Mouse (Mus musculus) frontal cortex, postnatal 36 days (tissue): ENCODE measurements around the gene Lhpp.

Experiments
- DNase-seq, 2 experiments: peaks; one replicate each; pipeline ENCODE4 v3.0.0; 2022; ENCODE audit warnings: low spot score in 2 of 2

The Lhpp gene

DNA sequence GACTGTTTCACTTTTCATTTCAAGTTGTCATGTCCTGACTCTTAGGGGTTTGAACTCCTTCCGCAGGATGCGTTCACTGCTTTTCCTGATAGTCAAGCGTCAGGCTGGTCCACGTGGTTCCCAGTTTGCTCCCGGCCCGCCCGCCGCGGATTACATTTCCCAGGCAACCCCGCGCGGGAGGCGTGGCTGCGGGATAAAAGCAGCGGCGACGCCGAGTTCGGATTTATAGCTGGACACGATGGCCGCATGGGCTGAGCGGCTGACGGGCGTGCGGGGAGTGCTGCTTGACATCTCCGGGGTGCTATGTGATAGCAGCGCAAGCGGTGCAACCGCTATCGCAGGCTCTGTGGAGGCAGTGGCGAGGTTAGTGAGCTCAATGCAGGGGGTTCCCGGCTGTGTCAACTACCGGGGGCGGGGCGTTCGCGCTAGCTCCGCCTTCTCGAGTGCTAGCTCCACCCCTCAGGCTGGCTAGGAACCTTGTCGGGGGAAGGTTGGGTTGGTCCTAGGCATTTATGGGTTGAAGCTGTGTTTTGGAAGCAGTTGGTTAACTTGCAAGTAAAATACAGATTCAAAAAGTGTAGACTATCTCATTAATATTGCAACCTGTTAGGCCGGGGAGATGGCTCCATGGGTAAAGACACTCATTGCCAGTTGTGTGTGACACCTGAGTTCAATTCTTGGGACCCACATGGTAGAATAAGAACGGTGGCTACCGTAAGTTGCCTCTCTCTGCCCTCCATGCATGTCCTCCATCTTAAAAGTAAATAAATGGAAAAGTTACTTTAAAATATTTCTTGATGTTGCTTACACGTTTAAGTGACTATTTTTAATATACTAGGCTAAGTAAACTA lies at the start of gene Lhpp:
Lhpp (plus strand) TSS at position 171 of the 851 bp plus-strand sequence.
- peak; percentile 70 to 83 for DNase-seq

DNA sequence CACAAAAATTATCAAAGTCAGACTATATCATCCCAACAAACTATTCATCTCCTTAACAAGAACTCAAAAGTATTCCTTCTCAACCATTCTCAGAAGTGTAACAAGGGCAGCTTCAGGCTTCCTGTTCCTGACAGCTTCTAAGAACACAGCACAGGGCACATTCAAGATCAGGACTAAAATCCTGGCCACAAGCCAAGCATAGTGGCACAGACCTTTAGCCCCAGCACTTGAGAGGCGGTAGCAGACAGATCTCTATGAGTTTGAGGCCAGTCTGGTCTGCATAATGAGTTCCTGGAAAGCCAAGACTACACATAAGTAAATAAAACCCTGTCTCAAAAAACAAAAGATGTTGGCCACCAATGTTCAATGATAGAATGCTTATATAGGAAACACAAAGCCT lies 44.6 kb upstream of the Lhpp start:
- DNase-seq, result no peak

DNA sequence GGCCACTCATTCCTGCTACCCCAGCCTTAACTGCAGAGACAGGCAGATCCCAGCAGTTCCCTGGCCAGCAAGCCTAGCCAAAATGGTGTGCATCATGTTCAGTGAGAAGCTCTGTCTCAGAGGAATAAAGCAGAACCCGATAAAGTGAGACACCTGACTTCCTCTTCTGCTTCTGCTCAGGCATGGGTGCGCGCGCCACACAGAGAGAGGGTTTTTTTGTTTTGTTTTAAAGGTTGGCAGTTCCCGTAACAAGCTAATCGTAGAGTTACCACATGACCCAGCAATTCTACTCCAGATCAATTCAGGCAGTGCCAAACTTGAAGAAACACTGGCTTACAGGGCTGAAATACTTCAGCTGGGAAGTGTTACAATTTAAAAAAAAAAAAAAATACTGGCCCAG lies 41.6 kb upstream of the Lhpp start:
- DNase-seq, result peak in 1 of 2 experiments; percentile 19

DNA sequence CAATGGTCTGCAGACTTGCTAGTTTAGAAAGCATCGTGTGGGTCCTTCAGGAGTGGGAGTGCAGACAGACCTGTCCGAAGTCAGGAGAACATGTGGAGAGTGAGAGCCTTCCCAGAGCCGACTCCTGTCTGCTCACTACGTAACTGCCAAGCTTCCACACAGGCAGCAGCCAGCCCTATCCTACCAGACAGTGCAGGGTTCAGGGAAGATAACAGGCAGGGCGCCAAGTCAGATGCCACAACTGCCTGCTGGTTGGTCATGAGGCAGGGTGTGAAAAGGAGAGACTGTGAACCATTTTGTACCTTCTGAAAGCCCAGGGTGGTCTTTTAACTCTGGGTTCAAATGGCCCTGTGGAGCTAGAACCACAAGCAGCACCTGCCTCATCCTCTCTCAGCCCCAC lies 40.4 kb upstream of the Lhpp start:
- no peak for DNase-seq

DNA sequence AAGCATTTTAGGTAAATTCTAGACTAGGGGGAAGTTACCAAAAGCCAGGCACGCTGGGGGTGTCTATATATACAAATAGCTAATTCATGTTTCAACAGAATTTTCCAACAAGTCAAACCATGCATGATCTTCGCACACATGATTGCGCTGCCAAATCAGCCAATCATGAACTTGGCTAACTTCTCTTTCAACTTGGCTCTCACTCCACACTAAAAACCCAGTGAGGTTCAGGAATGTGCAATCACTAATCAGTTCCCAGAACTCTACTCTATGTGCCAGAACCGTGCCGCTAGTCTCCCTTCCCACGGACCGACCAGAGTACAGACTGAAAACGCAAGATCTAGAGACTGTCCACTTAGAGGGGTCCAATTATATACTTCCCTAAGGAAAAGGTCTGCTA lies 39.0 kb upstream of the Lhpp start:
- DNase-seq, result no peak

DNA sequence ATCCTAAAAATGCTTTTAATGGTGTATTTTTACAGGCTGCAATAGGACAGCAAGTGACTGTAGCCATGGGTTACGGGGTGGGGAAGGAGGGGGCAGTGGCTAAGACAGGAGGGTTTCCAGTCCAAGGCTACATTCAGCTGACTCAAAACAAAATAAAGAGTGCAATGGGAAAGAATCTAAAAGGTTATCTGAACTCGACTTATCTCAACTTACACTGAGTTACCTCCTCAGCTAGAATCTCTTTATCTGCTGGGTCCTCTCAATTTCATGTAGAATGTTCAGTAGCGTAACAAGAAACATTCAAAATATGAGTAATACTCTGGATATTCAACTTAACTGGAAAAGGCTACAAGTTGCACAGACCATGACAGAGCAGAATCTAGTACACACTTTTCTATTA lies 37.7 kb upstream of the Lhpp start:
- no peak for DNase-seq

DNA sequence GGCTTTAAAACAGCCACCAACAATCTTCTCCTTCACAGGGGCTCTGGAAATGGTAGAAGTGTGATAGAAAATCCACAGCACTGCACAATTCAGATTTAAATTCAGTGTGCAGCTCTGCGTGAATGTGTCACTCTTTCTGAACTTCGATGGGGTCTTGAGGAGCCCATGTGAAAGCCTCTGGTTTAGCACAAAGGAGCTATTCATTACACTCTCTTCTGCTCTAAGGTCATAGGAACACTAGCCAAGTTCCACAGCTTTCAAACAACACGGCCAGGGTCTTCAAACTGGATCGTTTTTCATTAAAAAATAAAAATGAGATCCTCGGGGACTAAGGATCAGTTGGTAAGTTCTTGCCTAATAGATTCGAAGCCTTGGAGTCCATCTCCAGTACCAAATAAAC lies 37.2 kb upstream of the Lhpp start:
- DNase-seq, result no peak

DNA sequence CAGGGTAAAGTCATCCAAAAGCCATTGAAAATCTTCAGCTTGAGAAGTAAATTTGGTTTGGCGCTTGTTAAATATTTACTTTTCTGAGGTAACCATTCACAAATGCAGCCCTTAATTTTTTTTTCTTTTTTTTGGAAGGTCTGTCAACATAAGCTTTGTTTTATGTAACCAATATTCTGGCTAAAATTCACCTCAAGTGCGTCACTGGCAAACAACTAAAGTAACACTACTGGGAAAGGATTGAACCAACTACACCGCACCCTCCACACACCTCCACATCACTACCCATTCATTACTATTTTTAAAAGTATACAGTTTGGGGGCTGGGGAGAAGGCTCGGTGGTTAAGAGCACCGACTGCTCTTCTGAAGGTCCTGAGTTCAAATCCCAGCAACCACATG lies 35.8 kb upstream of the Lhpp start:
- DNase-seq, result no peak

DNA sequence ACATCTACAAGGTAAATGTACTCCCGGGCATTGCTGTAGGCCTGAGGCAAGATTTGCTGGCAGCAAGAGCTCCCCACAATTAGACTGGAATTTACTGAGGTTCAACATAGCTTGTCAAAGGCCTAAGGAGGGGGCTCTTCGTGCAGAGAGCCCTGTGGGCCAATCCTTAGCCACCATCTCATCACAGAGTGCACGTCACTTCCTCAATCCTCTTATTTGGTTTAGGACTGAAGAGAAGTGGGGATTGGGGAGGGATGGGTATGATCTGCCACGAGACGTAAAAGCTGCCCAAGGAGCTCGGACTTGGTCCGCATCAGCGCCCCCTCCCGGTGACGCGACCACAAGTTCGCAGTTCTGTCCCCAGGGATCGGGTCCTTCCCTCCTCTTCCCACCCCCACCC lies 34.8 kb upstream of the Lhpp start:
- DNase-seq, result peak; percentile 79 to 86

DNA sequence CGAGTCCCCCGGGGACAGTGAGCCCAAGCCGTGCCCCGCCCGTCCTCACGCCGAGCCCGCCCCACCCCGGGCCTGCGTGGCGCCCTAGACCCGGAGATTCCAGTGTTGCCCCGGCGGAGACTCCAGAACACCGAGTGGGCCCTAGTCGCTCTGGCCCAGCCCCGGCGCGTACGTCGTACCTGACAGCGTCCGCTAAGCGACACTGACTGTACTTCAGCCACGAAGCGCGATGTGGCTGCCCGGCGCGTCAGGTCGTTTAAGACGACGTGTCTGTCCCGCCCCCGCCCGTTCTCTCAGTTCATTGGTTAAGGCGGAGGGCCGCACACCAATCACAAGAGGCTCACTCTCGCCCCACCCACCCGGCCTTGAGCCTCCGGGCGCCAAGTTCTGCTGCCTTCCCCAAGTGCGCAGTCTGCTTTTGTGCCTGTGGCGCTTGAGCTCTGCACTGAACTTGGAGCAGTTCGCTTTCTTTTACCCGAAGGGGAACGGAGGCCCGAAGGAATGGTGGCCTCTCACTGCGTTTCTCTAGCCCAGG lies 34.3 kb upstream of the Lhpp start, which contains the start of gene Oat:
Oat (minus strand) TSS at position 283 of the 535 bp plus-strand sequence.
- peak; percentile 90 to 93 for DNase-seq

DNA sequence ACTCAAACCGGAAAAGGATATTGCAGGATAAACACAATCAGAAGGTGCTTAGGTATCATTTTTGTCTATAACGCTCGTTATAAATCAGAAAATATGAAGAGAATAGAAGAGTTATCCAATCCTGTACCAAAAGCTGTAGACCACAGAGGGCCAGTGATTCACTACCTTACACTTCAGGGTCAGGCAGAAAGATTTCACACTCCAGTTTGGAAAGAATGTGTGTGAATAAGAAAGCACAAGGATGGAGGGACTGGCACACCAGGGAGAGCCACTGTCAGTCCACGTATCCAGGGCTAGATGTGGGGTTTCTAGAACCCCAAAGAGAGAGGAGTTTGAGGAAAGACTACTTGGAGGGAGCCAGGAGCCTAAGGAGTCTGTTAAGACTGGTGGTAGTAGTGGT lies 33.5 kb upstream of the Lhpp start:
- DNase-seq, result no peak

DNA sequence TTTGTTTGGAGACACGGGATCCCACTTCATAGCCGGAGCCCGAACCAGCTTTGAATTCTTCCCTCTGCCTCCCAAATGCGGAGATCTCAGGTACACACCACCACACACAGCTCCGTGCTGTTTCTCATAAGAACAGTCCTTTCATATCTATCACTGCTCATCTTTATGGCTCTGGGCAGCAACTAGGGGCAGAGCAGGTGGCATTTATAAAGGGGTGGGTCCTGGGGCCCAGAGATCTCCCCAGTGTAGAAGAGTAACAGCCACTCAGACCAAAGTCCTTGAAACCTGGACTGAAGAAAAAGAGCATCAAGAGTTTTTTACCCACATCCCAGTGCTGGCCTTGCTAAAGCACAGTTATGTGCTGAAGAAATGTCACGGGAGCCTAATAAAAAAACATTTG lies 29.9 kb upstream of the Lhpp start:
- DNase-seq, result no peak

DNA sequence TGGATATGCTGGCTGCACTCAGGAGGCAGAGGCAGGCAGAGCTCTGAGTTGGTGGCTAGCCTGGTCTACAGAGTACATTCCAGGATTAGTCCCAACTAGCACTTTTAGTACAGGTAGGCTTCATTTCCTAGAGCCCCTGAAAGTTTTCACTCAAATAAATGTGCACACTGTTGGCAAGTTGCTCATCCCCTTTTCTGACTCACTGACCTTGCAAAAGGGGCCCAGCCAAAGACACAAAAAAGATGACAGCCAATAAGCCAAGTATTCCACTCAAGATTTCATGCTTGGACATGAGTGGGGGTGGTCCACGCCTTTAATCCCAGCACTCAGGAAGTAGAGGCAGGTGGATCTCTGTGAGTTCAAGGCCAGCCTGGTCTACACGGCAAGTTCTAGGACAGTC lies 29.0 kb upstream of the Lhpp start:
- no peak for DNase-seq

DNA sequence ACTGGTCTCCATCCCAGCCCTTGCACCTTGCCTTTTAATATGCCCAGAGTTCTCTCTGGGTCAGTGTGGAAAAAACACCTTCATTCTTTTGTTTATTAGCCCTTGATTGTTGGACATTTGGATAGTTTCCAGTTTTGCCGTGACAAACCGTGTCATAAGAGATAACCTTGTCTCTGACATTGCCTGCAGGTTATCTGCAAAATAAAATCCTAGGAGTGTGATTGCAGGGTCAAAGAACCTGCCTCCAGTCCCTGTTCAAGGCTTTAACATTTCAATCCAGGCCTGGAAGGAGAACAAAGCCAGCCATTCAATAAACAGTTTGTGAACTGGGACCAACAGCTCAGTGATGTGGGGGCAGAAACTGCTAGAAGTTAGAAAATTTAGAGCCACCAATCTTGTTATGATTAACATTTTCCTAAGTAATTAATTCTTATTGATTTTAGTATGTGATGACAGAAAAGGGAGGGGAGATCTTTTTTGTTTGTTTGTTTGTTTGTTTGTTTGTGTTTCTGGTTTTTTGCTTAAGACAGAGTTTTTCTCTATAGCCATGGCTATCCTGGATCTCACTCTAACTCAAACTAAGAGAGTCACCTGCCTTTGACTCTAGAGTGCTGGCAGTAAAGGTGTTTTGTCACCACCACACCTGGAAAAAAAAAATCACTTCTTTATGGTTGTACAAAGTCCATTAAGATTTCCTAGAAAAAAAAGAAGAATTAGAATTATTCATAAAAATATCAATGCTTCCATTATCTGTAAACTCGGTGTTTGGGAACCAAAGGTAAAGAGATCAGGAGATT lies 24.5 kb upstream of the Lhpp start:
- DNase-seq, result no peak

DNA sequence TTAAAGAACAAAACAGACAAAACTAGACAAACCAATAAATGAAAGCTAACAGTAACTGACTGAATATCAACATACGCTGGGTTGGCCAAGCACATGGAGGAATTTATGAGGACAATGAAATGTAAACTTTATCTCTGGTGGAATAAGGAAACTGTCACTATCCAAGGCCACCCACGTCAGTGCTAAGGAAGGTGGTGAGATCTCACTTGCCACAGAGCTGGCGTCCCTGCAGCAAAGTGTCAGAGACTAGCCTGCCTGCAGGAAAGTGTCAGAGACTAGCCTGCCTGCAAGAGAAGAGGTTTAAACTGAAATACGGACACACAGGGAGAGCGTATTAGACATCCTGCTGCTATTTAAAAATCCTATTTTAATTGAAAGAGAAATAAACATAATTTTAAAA lies 23.3 kb upstream of the Lhpp start:
- peak in 1 of 2 experiments; percentile 36 for DNase-seq

DNA sequence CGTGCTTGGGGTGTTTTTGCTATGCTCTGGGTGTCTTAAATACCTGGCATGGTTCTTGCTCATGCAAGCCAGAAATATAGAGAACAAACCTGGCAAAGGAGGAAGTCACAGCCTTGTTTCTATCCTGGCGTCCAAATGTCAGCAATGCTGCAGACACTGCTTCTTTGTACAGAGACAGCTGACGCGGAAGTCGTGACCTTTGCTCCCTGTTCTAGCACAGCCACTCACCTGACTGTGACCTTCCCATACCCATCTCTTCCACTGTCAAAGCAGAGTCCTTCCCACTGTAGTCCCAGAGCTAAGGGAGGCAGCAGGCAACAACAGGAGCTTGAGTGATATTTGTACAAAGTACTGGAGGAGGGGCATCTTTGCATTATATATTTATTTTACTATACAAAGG lies 20.8 kb upstream of the Lhpp start:
- no peak for DNase-seq

DNA sequence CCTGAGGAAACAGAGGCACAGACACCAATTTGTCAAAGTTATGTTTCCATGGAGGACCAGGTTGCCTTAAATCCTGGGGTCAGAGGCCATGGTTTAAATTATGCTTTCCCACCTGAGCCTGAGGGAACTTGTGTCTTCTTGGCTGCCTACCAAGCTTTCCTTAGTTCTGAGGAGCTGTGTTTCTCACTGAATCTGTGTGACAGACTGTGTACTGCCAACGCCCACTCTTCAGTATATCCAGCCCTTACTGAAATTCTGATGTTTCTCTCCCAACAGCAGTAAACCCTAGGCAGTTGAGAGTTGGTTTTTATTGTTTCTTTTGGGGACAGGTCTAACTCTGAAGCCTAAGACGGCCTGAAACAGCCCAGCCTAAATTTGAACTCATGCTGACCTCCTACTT lies 16.7 kb upstream of the Lhpp start:
- peak in 1 of 2 experiments; percentile 17 for DNase-seq

DNA sequence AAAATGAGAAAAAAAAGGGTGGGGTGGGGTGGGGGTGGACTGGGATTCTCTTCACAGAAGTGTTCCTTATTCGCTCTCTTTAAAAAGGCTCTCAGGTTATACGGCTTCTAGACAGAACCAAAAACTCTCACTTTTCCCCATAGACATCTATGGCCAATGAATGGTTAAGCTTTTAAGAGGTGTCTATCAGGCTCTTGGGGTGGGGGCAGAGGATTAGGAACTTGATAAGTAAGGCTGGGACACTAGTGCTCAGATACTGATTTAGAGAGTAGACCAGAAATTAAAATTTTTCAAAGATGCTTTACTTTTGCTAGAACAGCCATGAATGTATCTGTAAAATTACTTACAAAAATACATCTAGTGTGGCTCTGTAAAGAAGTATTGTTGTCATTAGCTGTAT lies 16.1 kb upstream of the Lhpp start:
- no peak for DNase-seq

DNA sequence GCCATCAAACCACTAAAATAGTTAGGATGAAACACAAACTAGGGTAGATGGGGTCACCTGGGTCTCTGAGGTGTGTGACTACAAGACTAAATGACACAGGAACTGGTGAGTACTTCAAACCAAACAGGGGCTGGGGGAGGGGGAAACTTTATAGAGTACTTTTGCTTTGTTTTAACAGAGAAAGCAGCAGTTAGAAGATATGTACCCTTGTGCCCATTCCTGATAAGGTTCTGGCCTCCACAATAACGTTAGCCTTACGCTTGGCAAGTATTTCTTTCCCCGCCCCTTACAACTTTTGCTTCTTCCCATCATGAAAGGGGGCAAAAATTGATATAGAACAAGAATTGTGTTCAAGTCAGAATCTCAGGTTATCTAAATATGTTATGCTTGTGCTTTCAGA lies 14.7 kb upstream of the Lhpp start:
- DNase-seq, result no peak

DNA sequence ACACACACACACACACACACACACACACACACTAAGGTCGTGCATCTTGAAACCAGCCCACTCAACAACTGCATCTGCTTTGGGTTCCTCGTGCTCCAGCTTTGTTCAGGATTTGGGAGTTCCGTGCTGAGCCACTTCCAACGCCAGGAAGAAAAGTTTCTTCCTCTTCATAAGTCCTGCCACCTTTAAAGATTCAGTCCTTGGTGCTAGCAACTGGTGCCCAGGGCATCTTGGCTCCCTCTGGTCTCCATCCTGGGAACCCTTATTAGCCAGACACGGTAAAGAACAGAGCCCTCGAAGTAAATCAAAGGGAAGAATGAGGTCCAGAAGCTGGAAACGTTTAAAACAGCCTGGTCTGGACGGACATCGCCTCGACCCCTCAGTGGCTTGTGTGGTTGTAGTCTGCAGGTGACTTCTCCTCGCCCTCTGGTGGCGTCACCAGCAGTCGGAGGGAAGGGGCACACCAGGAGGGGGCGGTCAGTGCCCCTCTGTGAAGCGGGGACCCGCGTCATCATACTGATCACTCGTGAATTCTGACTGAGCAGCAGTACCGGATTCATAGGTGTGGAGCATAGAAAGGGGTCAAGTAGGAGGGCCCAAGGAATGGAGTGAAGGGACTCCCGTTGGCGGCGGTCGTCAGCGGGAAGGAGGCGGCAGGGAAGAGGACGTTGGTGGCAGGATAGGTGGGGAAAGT lies 13.7 kb upstream of the Lhpp start:
- no peak for DNase-seq

DNA sequence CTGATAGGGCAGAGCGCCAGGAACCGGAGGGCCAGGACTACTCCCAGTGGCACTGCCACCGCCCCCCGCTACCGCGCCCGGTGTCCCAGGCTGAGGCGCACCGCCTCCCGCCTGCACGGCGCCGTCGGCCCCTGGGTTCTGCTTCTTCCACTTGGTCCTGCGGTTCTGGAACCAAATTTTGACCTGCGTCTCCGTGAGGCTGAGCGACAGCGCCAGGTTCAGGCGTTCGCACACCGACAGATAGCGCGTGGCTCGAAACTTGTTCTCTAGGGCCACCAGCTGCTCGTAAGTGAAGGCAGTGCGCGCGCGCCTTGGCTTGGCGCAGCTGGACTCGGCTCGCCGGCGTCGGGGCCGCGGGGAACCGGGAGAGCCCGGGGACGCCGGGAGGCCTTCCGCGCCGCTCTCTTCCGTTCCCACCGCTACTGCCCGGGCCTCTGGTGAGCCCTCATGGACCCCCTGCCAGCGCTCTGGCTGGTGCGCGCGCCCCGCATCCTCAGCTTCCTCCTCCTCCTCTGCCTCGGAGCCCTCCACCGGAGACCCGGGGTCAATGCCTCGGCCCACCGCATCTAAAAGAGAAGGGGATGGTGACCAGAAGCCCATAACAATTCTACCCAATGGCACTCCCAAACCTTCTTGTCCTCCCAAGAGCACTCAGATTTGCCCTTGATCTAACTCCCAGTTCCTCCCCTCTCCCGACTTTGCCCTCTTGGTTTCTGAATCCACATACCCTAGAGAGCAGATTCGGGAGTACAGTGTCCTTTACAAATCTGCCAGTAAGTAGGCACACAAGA lies 13.0 kb upstream of the Lhpp start:
- no peak for DNase-seq
